Mouse (Mus musculus) limb, embryonic 13.5 days (tissue): Measurements from ENCODE around the gene Fyttd1. TPM values are rescaled to one million over a fixed set of nuclear protein-coding genes. Genes with fewer than 3 reads are reported as not detected.

Source experiments
- ATAC-seq: fragments of 200-750 bp; cut with Nextera tagmentation; 2 replicates; pipeline ENCODE4 v1.8.0; 2017; ENCODE audit warnings: low read depth, moderate number of reproducible peaks, moderate TSS enrichment; ENCODE audit not compliant: low FRiP score
- H3K27ac ChIP-seq: fragments of 300-500 bp; sonication (generic); 2 replicates; pipeline ENCODE4 v1.5.1; 2015; ENCODE audit warnings: inconsistent platforms, mild to moderate bottlenecking, moderate library complexity
- H3K27me3 ChIP-seq: fragments of 300-500 bp; sonication (generic); 2 replicates; pipeline ENCODE4 v1.6.1; 2015; ENCODE audit warnings: mild to moderate bottlenecking, inconsistent platforms
- H3K36me3 ChIP-seq: fragments of 300-500 bp; sonication (generic); 2 replicates; pipeline ENCODE4 v1.6.1; 2015; ENCODE audit warnings: inconsistent platforms, mild to moderate bottlenecking, moderate library complexity
- H3K4me1 ChIP-seq: fragments of 300-500 bp; sonication (generic); 2 replicates; pipeline ENCODE4 v1.6.1; 2015; ENCODE audit warnings: inconsistent platforms
- H3K4me2 ChIP-seq: fragments of 300-500 bp; sonication (generic); replicated peaks from 2 replicates; pipeline ENCODE4 v1.6.1; 2015; ENCODE audit warnings: inconsistent platforms, mild to moderate bottlenecking, moderate library complexity
- H3K4me3 ChIP-seq: fragments of 300-500 bp; sonication (generic); 2 replicates; pipeline ENCODE4 v1.5.1; 2015; ENCODE audit warnings: moderate library complexity, mild to moderate bottlenecking, inconsistent platforms
- H3K9ac ChIP-seq: fragments of 300-500 bp; sonication (generic); 2 replicates; pipeline ENCODE4 v1.6.1; 2015; ENCODE audit warnings: mild to moderate bottlenecking, inconsistent platforms
- H3K9me3 ChIP-seq: fragments of 300-500 bp; sonication (generic); 2 replicates; pipeline ENCODE4 v1.6.1; 2016; ENCODE audit warnings: inconsistent platforms
- WGBS: fragments of 180-500 bp; shearing (Covaris S2); methylation state at CpG from one replicate; pipeline ENCODE4 v1.1.7; 2015; 5-methylcytosine and 5-hydroxymethylcytosine counted together
- polyA plus RNA-seq: library from polyadenylated mRNA; unstranded; fragments of >200 nt; fragmentation: Nextera tagmentation; extraction: Ambion mirVana; gene quantifications from 2 replicates; pipeline ENCODE4 v1.2.1, GENCODE M21; 2015

Fyttd1 gene
- 111 and 112 TPM in 2 replicates for polyA plus RNA-seq

DNA sequence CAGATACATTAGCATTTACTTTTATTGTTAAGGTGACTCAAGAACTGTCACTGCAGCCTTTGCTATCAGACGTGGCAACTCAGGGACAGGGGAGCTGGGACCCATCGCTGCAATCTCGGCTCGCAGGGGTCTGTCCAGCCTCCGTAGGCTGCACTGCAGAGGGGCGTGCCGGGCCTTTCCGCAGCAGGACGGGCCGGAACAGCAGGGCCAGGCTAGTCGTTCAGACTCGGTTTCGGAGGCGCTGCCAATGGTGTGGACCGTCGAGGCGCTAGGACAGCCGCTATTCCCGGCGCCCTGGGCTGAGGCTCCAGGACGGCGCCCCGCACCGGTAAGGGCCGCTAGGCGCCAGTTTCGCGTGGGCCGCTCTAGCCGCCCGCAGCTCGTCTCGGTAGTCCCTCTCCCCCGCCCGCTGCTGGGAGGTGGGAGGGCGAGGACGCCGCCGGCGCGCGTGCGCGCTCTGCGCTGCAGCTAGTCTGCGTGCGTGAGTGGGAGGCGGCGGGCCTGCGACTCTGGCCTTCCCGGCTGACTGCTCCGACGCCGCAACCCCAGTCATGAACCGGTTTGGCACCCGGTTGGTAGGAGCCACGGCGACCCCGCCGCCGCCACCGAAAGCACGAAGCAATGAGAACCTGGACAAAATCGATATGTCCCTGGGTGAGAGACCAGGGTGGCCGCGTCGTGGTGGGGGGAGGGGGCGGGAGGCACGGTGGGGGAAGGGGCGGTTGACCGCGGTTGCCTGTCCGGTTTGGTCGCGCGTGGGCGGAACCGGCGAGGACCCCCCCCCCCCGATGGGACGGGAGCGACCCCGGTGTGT lies at the start of gene Fyttd1, which contains the start of gene Rubcn:
Gene Fyttd1 (plus strand): TSS at position 158 of the 814 bp plus-strand sequence.
Gene Rubcn (minus strand): TSS at position 424 of the 814 bp plus-strand sequence.
- Histone ChIP-seq H3K9ac (peak within 1 kb of the TSS; percentile 92), H3K4me1 (peaks cover 13% of the 10 kb centered on the region), H3K9me3 (no peaks in the 10 kb centered on the region), H3K4me2 (peak within 1 kb of the TSS; percentile 88), H3K27me3 (no peaks in the 10 kb centered on the region), H3K4me3 (peak within 1 kb of the TSS; percentile 92), H3K27ac (peak within 1 kb of the TSS; percentile 87), H3K36me3 (peaks cover 3% of the 10 kb centered on the region; the same call in 1 of the 2 replicates)
- peak; percentile 96 for ATAC-seq
- WGBS: under 1% methylated on average over 80 of the region's 83 CpGs

DNA sequence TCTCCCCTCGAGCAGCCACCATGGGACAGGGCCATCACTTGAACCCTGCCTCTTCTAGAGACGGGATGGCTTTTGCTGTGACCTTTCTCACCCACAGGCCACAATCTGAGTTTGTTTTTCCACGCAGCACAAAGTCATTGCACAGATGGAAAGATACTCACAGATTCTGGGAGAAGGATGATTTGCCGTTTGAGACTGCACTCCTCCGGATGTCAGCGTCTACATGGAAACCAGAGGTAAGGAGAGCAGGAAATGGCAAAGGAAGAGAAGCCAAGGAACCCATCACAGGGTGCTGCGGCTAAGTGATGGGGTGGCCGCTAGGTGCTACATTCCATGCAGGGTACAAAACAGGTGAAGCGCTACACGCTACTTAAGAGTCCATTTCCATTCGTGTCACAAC lies 48.2 kb upstream of the Fyttd1 start:
- H3K4me1 ChIP-seq: no peaks in the 10 kb centered on the region
- no peak overlapping the region for H3K9ac ChIP-seq
- no peak overlapping the region for H3K4me3 ChIP-seq
- H3K27ac ChIP-seq: no peak overlapping the region
- H3K36me3 ChIP-seq: peaks cover 71% of the 10 kb centered on the region
- no peaks in the 10 kb centered on the region for H3K27me3 ChIP-seq
- no peak for ATAC-seq
- WGBS: 93% methylated on average over 11 of the region's 11 CpGs
- no peak overlapping the region for H3K4me2 ChIP-seq
- H3K9me3 ChIP-seq: no peaks in the 10 kb centered on the region

DNA sequence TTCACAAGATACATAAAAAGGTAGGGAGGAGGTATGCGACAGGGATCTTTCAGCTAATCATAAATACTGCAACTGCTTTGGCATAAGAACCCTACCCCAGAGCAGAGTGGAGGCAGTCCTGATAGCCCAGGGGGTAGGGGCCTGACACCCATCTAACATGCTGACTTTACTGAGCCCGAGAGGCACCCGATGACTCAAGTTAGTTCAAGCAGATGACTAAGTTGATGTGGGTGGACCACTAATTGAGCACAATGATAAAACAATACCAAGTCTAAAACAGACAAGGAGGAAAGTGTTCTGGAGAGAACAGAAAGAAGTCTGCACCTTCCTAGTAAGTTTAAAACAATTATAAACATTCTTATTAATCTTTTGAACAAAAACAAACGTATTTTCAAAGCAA lies 45.8 kb upstream of the Fyttd1 start:
- WGBS: 91% methylated on average over 4 of the region's 4 CpGs
- Histone ChIP-seq H3K4me1 (no peaks in the 10 kb centered on the region), H3K36me3 (peaks cover 69% of the 10 kb centered on the region), H3K4me2 (no peak overlapping the region), H3K9ac (no peak overlapping the region), H3K9me3 (no peaks in the 10 kb centered on the region), H3K27me3 (no peaks in the 10 kb centered on the region), H3K4me3 (no peak overlapping the region), H3K27ac (no peak overlapping the region)
- no peak for ATAC-seq

DNA sequence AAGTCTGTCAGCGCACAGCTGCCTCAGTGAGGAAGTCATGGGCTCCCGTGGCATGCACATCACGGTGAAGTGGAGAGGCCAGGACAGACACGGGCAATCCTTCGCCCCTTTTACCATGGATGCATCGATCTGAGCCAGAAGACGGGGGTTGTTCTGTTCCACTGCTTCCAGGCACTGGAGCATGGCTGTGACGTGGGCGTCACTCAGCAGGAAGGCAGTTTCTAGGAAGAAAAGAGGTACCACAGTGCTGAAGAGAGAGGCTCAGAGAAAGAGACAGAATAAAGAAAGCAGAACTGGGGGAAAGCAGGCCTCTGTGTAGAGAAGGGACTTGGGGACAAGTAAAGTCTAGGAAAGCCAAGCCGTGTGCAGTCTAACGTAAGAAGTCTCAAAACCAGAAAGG lies 30.2 kb upstream of the Fyttd1 start:
- Histone ChIP-seq H3K9me3 (no peaks in the 10 kb centered on the region), H3K27ac (no peak overlapping the region), H3K4me3 (no peak overlapping the region), H3K36me3 (peaks cover 81% of the 10 kb centered on the region), H3K27me3 (no peaks in the 10 kb centered on the region), H3K9ac (no peak overlapping the region), H3K4me2 (no peak overlapping the region), H3K4me1 (no peaks in the 10 kb centered on the region)
- 90% methylated on average over 11 of the region's 11 CpGs for WGBS
- no peak for ATAC-seq

DNA sequence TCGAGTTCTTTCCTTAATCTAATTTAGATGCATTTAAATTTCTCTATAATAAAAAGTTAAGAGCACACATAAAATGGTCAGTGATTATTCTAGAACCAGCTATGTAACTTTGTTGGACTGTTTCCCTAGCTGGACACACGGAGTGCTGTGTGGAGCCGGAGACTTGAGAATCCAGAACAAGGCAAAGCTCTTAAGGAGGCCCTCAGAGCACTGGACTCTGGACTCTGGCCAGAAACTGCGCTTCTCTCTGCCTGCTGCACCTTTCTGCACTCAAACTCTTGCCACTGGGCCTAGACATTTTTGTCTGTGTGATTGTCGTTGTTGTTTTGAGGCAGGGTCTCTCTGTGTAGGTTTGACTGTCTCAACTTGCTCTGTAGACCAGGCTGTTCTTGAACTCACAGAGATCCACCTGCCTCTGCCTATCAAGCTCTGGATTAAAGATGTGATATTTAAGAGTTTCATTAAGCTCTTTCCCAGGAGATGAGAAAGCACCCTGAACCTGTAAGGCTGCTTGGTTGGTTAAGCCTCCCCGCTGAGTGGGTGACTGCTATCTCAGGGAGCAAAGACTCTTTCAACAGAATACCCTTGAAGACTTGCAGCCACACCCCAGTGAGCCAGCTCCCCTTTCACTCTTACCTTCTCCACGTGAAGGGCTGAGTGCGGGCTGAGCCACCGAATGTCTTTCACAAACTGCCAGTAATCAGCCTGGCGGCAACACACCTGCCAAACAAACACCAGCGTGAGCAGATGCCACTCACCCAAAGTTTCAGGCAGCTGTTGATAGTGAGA lies 28.1 kb upstream of the Fyttd1 start:
- 90% methylated on average over 11 of the region's 11 CpGs for WGBS
- Histone ChIP-seq H3K4me1 (no peaks in the 10 kb centered on the region), H3K27ac (no peak overlapping the region)

DNA sequence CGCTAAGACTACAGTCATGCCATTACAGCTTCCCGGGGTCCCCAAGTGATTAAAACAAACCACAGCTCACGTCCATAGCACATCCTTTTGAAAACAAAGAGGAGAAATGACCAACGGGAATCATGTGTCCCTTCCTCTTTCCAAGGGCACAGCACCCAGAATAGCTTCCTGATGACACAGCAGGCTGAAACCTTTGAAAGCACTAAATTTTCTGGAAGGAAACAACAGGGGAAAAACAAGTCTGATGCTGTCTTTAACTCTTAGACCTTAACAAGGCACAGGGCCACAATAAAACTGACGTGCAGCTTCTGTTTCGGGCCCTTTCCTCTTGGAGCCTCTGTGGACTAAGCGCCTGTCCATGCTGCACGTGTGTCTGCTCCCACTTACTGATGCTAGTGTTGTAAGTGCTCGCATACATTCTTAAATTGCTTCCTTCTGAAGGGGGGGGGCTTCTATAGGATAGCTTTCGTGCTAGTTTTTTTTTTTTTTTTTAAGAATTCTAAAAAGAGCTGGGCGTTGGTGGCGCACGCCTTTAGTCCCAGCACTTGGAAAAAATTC lies 23.7 kb upstream of the Fyttd1 start:
- no peak for ATAC-seq
- H3K4me2 ChIP-seq: no peak overlapping the region
- H3K4me3 ChIP-seq: no peak overlapping the region
- H3K9ac ChIP-seq: no peak overlapping the region
- no peaks in the 10 kb centered on the region for H3K9me3 ChIP-seq
- no peak overlapping the region for H3K27ac ChIP-seq
- 70% methylated on average over 13 of the region's 13 CpGs for WGBS
- no peaks in the 10 kb centered on the region for H3K27me3 ChIP-seq
- H3K36me3 ChIP-seq: peaks cover 42% of the 10 kb centered on the region
- no peaks in the 10 kb centered on the region for H3K4me1 ChIP-seq

More for the DNA sequence above, 28.1 kb upstream of the Fyttd1 start:
- H3K4me3 ChIP-seq: no peak overlapping the region
- H3K27me3 ChIP-seq: no peaks in the 10 kb centered on the region
- no peaks in the 10 kb centered on the region for H3K9me3 ChIP-seq
- no peak overlapping the region for H3K4me2 ChIP-seq
- H3K36me3 ChIP-seq: peaks cover 72% of the 10 kb centered on the region
- ATAC-seq: no peak
- no peak overlapping the region for H3K9ac ChIP-seq

DNA sequence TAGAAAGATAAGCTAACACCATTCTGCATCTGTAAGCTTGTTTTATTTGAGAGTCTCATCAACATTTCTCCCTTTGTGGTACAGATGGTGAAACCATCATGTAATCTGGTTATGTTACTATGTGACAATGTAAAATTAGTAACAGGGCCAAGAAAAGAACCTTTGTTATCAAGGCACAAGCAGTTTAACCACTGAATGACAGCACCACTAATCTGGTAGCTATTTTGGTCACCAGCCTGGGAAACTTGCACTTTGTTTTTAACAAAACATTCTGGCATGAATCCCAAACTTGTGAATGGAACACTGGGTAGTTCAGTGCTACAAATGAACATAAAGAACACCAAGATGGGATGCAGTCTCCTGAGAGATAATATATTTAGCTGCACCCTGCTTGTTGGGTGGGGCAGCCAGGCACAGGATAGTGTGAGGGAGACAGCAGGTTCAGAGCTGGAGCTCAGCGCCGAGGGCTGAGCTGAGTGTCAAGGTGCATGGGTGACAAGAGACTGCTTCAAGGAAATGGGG lies 23.2 kb upstream of the Fyttd1 start:
- Histone ChIP-seq H3K9ac (no peak overlapping the region), H3K4me2 (no peak overlapping the region), H3K4me3 (no peak overlapping the region), H3K4me1 (no peaks in the 10 kb centered on the region), H3K36me3 (peaks cover 38% of the 10 kb centered on the region), H3K9me3 (no peaks in the 10 kb centered on the region), H3K27ac (no peak overlapping the region; the same call in 1 of the 2 replicates), H3K27me3 (no peaks in the 10 kb centered on the region)
- ATAC-seq: no peak
- 78% methylated on average over 2 of the region's 2 CpGs for WGBS

DNA sequence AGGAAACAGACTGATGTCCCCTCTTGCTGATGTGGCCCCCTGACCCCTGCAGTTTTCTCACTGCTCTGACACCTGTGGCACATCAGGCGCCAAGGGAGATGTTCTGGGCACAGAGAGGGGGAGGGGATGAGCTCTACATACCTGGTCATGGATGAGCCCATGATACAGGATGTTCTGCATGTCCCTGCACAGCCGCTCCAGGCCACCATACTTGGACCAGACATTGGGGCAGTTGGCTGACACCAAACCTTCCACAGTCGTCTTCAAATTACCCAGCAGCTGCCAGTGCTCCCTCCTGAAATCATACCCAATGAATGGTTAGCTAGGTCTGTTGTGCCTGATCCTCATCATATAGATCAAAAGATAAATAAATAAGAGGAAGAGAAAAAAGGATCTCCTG lies 20.5 kb upstream of the Fyttd1 start:
- no peak overlapping the region for H3K9ac ChIP-seq
- no peak overlapping the region for H3K4me3 ChIP-seq
- no peaks in the 10 kb centered on the region for H3K27me3 ChIP-seq
- 87% methylated on average over 3 of the region's 3 CpGs for WGBS
- no peak for ATAC-seq
- H3K4me1 ChIP-seq: no peaks in the 10 kb centered on the region
- H3K27ac ChIP-seq: no peak overlapping the region
- peaks cover 33% of the 10 kb centered on the region for H3K36me3 ChIP-seq
- H3K4me2 ChIP-seq: no peak overlapping the region
- H3K9me3 ChIP-seq: no peaks in the 10 kb centered on the region

DNA sequence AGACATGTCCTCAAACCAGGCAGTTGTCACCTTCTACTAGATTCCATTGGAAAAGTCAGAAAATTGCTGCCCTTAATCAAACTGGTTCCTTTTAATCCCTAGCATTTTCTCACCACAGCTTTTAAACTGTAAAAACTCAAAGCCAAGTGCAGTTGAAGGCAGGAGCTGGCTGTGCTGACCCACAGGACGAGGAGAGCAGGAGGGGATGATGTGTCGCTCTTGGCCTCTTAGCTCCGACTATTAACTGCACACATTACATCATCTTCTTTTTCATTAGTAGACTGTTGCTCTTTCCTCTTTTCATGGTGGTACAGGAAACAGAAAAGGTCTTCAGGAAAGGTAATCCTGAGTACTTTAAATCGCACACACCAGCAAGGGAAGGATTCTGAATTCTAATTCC lies 18.9 kb upstream of the Fyttd1 start:
- no peak overlapping the region for H3K27ac ChIP-seq
- WGBS: 64% methylated on average over 4 of the region's 4 CpGs
- no peak overlapping the region for H3K9ac ChIP-seq
- H3K27me3 ChIP-seq: no peaks in the 10 kb centered on the region
- no peak overlapping the region for H3K4me2 ChIP-seq
- no peak overlapping the region for H3K4me3 ChIP-seq
- no peaks in the 10 kb centered on the region for H3K9me3 ChIP-seq
- H3K4me1 ChIP-seq: no peaks in the 10 kb centered on the region
- peaks cover 29% of the 10 kb centered on the region for H3K36me3 ChIP-seq
- ATAC-seq: no peak

DNA sequence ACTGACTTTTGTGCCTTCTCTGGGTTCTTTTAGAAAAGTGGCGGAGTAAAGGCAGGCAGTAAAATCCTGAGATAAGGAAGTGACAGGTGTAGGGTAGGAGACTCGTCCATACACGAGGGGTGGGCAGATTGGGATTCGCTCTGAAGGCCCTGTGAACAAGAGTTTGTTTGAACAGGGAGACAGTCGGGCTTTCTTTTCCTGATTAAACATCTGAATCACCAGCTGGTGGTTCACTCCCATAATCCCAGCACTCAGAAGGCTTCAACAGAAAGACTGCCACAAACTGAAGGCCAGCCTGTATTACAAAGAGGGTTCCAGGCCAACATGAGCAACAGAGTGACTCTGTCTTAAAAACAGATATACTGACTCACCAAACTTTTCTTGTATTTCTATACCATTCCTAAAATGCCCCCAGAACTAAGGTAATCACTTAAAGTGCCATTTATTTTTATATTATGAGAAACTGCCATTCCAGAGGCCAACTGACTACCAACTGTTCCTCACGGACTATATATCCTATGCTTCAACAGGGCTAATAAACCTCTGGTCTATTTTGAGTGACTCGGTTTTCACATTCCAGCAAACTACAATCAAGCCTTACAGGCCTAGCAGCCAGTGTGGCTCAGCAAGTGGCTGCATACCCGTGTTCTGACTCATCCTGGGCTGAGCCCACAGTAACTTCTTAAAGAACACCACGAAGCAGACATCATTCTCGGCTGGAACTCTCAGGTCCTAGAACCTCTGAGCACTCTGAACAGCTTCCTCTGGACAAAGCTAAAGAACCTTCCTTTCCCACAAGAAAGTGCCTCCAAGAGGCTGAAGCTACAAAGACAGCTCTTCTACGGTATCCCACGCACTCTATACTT lies 18.3 kb upstream of the Fyttd1 start:
- H3K27ac ChIP-seq: no peak overlapping the region
- H3K4me3 ChIP-seq: no peak overlapping the region
- no peaks in the 10 kb centered on the region for H3K4me1 ChIP-seq
- no peak overlapping the region for H3K9ac ChIP-seq
- H3K27me3 ChIP-seq: no peaks in the 10 kb centered on the region
- peak; percentile 44; the same call in 1 of the 2 replicates for ATAC-seq
- H3K36me3 ChIP-seq: peaks cover 24% of the 10 kb centered on the region
- no peak overlapping the region for H3K4me2 ChIP-seq
- H3K9me3 ChIP-seq: no peaks in the 10 kb centered on the region
- WGBS: 67% methylated on average over 12 of the region's 12 CpGs

DNA sequence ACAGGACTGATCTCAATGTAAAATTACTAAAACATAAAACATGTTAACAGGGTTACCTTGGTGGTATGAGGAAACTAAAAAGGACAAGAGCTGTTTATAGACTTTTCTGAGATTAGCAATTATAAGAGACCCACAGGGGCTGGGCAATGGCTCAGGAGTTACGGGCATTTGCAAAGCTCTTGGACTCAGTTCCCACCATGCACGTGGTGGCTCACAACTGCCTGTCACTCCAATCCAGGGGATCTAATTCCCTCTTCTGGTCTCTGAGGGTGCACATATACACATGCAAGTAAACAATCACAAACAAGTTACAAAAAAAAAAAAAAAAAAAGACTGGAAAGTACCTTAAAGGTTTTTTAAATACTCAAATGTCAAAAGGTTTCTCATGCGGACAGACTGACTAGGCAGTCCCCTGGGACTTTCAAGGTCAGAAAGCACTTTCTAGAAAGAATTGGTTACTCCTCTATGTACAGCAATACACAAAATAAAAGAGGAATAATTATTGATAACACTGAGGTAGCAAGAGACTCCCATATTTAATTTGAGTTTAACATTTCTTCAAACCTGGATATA lies 15.4 kb upstream of the Fyttd1 start:
- Histone ChIP-seq H3K27me3 (no peaks in the 10 kb centered on the region), H3K27ac (no peak overlapping the region), H3K4me3 (no peak overlapping the region), H3K4me1 (peaks cover under 1% of the 10 kb centered on the region; the same call in 1 of the 2 replicates), H3K9ac (no peak overlapping the region), H3K4me2 (no peak overlapping the region), H3K9me3 (no peaks in the 10 kb centered on the region), H3K36me3 (peaks cover 11% of the 10 kb centered on the region)
- no peak for ATAC-seq
- 86% methylated on average over 3 of the region's 3 CpGs for WGBS
